Mouse (Mus musculus) spleen, adult 18-20 months (tissue): ENCODE measurements around the gene Hmcn2.
A peak's percentile ranks its signal among the peaks of the same experiment; 100 is the strongest.

Experiments
- DNase-seq, 2 experiments: peaks; one replicate each; pipeline ENCODE4 v3.0.0; 2022; ENCODE audit warnings: mixed read lengths in 2 of 2

Gene Hmcn2

DNA sequence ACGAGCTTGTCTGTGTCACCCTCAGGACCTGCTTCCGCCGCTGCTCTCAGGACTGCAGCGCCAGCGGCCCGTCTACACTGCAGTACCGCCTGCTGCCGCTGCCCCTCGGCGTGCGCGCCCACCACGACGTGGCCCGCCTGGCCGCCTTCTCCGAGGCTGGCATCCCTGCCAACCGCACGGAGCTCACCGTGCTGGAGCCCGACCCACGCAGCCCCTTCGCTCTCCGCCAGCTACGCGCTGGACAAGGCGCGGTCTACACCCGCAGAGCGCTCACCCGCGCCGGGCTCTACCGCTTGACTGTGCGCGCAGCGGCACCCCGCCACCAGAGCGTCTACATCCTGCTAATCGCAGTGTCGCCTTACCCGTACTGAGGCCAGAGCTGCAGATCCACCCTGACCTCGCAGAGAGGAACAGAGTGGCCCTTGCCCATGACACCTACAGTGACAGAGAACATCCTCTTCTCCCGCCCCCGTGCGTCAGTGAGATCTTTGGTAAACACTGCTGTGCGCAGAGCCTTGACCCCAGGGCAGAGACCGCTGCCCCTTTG, 145.9 kb downstream of the Hmcn2 start:
- peak; percentile 35 to 60 for DNase-seq

DNA sequence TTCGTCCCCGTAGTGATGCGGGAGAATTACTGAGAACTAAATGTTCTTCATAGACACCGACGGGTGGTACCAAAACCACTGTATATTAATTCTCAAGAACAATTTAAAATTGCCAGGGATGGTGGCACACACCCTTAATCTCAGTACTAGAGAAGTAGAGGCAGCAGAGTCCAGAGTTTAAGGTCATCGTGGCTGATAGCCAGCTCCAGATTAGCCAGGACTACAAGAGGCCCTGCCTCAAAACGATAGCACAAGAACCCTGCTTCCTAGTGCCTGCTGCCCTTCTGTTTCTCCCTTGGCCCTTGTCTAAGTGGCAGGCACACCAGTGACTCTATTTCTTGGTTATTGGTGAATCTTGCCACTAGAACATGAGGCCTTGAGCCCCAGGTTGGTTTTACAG, 146.7 kb downstream of the Hmcn2 start:
- no peak for DNase-seq

DNA sequence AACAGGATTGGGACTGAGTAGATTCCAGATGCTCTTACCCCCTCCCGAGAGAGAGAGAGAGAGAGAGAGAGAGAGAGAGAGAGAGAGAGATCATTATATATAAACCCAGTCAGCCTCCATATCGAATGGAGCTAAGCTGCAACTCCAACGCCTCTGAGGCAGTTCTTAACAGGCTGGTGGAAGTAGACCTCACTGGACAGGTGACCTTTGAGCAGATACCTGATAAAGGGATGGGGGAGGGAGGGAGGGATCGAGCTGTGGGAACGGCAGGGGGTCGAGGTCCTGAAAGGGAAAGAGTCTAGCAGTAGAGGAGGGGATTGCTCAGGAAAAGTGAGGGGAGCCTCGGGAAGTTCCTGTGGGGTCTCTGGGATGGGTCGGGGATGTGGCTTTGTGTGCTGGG, 147.8 kb downstream of the Hmcn2 start:
- DNase-seq = no peak

DNA sequence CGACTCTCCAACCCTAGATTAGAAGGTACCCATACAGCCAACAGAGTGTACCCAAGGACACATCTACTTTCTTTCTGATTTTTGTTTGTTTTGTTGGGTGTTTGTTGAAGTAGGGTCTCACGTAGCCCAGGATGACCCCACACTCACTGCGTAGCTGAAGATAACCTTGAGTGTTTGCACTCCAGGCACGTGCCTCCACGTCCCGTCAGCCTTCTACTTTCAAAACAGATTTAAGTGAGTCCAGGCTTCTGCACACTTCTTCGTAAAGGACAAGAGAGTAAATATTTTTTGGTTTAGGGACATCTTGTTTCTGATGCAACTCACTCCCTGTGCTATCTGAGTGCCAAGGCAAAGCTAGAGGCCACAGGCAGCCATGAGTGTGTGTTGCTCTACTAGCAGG, 149.0 kb downstream of the Hmcn2 start:
- DNase-seq = no peak

DNA sequence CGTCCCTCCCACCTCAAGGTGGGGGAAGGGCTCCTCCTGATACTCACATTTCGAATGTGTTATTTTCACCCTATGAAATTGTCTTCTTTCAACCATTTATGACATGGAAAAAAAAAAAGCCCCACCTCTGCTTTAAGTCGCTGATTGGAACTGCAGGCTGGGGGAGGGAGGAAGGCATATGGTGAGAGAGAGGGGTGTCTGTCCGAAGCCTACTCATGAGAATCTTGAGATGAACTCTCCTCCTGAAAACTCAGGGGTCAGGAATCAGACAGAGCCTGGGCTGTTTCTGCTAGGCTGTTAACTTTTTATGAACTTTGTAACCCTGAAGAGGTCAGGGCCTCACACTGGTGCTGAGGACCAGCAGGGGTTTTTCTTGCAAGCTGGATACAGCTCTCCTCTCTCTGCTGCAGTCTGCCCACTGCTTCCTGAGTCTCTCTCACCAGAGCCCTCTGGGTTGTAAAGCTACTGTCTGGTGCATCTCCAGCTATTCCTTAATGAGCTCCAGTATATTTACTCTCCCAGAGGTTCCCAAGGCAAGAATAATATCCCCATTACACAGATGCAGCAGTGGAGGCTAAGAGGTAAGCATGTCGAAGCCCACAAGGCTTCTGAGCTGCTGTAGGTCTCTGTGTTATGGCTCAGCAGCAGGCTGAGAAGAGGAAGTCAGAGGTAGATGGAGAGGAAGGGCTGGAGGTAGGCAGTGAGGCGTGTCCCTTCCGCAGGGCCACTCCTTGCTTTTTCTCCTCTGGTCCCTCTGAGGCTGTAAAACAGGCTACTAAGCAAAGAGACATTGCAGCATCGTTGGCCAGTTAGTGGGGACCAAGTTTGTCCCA, 149.7 kb downstream of the Hmcn2 start:
- DNase-seq = no peak

DNA sequence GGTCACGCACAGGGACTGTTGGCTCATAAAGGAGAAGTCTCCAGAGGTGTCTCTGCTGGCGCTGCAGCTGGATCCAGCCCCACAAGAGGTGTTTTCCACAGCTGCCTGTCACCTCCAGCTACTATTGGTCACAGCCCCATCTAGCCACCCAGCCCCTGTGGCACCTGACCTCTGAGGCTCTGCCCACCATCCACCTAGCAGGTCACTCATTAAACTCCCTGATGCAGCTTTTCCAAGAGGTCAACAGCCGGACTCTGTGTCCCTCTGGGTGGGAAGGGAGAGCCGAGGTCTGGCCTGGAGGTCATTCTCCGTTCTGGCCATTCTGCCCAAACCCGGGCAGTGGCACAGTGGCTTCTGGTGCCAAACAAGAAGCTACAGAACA, 150.3 kb downstream of the Hmcn2 start:
- no peak for DNase-seq

DNA sequence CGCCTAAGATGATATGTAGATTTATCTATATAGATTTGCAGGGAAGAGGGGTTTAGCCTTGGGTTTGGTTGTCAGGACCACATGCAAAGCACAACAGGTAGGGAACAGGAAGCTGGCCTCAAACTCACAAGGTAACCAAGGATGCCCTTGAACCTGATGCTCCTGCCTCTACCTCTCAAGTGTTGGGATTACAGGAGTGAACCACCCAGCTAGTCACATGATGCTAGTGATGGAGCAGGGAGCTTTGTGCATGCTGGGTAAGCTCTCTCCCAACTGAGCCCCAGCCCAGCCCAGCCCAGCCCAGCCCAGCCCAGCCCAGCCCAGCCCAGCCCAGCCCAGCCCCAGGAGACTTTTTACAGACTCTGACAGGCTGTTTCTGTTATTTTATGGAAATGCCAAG, 153.2 kb downstream of the Hmcn2 start:
- no peak for DNase-seq

DNA sequence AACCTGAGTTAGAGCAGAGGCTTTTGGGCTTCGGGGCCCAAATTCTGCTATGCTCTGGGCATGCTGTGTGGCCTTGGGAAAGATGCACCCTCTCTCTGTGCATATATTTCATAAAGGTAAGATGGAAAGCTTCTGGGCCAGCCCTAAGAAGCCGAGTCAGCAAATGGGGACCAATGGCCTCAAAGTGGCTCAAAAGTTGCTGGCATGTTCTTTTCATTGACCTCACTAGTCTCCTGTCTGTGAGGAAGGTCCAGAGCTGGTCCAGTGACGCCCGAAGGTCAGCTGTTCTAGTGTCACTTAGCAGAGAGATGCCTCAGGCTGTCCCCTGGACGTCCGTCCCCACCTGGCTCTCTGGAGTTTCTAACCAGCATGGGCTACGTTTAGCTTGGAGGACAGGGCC, 154.6 kb downstream of the Hmcn2 start:
- no peak for DNase-seq

DNA sequence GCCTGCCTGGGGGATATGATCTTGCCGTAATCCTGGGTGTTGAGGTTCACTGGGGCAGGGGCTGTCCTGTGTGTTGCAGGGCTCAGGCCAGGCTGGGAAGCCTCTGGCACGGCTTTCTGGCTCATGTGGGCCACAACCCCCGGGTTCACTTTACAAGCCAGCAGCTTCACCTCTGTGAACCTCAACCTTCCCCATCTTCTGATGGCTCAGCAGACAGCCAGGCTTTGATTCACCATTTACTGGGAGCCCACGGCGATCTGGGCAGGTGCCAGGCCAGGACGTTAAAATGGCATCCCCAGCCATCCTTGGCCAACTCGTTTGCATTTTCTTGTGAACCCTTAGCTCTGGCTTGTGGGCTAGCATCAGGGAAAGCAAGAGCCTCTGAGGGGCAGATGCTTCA, 155.3 kb downstream of the Hmcn2 start:
- DNase-seq = no peak

DNA sequence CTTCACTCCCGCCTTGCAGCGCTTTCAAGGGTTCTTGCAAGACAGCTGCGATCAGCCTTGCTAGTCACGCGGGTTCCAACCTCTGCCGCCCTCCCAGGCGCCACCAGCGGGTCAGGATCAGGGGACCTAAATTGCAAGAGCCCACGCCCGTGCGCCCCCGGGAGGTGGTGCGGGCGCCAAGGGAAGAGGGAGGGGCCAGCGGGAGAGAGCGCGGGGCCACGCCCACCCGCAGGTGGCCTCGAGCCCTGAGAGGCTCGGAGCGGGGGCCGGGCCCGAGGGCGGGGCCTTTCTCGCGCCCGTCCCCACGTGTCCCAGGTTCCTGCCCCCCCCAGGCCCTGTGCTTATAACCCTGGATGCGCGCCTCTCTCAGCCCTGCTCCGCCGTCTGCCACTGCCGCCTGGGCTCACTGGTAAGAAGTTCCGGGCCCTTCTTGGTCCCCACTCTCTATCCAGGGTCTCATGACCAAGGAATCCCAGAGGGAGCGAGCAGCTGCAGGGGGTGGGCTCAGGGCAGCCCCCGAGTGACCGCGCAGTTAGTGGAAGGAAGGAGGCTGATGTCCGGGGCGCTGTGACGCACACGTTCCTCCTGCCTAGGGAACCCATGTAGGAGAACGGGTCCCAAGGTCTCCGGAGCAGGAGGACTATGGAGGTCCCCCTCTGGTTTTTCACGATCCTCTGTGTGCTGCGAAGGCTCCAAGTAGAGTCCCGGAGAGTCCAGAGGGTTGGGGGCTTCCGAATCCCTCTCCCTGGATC, 155.9 kb downstream of the Hmcn2 start, which contains the start of gene Ass1:
Gene Ass1, plus strand, starts transcription at position 277 of the 752 bp plus-strand sequence.
- DNase-seq = peak; percentile 77 to 83

DNA sequence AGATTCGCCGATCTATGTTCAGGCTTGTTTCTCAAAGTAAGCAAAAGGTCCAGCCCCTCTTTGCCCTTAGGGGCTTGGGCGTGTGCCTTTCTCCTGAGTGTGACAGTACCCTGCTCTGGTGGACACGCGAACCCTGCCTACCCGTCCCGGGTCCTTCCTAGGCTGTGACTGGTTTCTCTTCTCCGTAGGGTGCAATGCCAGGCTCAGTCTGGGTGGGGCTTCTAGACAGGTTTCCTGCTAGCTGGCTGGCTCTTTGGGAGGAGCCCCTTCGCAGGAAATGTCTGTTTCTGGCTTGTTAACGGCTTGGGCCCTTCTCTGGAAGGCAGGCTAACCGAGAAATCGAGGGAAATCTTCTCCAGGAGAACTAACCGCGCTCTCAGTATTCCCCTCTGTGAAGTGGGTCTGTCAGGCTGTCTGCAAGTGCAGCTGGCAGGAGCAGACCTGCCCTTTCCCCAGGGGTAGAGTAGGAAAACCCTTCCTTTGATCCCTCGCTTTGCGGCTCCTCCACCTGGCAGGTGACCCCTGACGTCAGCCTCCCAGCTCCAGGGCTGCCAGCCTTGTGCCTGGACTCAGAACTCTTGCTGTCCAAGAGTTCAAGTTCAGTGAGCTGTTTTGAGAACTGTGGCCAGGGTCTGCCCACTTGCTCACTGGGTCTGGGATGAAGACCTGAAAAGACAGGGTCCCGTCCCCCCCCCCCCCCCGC, 156.6 kb downstream of the Hmcn2 start:
- DNase-seq = peak in 1 of 2 experiments; percentile 33

DNA sequence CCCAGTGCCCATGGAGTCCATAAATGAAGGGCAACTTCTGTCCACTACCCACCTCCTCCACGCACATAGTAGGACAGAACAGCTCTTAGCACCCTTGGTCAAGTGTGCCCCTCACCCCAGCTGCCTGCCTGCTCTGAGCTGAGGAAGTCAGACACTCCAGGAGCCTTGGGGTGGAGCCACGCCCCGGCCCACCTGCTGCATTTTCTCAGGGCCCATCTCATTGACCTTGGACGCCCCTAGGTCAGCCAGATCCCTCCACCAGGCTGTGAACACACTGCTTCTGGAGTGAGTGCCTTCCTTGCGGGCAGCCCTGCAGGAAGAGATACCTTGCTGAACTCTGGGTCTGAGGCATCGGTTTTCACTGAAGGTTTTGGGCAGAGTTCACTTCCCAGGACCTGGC, 157.4 kb downstream of the Hmcn2 start:
- no peak for DNase-seq

DNA sequence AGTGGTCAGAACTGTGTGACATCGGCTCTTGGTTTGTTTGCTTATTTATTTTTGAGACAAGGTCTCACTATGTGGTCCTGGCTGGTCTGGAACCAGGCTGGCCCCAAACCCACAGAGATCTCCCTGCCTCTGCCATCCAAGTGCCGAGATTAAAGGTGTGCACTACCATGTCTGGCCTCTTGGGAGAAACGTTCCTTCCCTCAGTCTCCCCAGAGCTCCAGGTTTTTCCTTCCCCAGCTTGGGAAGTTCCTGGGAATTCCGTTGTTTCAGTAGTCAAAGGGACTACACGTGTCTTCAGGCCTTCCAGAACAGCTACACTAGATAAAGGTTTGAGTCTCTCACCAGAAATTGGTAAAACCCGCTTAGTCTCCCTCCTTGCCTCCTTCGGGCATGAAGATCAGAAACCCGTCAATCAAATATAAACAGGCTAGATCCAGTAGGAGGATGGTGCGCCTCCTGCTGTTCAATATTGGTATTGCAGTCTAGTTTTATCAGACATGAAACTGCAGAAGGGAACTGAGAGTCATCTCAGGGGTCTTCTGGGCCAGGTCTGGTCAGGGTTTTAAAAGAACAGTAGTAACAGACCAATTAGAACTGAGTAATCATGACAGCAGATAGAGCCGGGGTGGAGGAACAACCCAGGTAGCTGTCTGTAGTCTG, 158.3 kb downstream of the Hmcn2 start:
- DNase-seq = peak in 1 of 2 experiments; percentile 72

DNA sequence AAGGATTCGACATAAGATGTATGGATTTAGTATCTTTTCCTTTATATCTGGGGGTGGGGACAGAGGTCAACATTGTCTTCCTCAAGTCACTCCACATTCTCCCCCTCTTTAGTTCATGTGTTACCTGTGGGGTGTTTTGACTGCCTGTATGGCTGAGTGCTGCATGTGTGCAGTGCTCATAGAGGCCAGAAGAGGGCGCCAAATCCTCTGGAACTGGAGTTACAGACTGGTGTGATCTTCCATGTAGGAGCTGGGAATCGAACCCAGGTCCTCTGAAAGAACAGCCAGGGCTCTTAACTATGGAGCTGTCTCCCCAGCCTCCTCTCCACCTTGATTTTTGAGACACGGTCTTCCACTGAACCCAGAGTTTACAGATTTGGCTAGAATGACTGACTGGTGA, 159.7 kb downstream of the Hmcn2 start:
- DNase-seq = peak in 1 of 2 experiments; percentile 42

DNA sequence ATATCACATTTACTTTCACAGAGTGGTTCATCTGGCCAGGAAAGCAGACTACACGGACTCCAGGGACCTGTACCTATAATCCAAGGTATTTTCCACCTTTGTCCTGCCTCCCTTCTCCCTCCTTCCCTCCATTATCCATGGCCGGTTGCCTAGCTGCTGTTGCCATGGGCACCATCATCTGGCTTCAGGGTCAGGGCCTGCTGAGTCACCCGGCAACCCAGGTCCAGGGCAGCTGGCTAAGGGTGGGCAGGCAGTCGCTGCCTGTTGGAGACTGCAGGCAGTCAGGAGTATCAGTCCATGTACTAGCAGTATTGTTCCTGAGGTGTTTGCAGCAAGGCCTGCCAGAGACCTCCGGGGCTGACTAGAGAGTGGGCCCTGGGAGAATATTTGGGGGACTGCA, 160.5 kb downstream of the Hmcn2 start:
- DNase-seq = no peak

DNA sequence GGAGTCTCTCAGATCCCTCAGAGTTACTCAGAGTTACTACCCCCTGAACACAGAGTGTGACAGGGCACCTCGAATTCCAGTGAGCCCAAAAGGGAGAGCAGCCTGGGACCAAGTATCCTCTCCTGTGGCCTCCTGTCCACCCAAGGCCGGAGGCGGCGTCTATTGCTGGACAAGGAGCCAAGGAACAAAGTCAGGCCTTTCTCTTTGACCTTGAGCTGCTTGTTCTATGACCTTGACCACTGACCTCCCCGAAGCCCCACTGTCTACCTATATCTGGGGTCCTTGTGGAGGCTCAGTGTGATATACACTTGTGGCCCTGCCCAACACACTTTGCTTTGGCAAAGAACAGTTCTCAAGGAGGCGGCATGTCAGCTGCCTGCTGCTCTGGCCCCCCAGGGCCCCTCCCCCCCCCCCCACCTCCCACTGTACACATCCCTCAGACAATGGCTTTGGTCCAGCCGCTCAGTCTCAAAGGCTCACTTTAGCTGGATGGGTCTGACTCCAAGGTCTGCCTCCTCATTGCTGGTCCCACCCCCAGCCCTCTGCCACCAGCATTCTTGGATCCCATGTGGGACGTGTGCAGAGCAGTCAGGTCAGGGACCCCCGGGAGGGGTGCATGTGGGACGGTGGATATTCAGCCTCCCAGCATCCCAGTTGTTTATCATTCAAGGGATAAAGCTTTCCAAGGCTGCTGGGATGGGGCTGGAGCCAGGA, 162.0 kb downstream of the Hmcn2 start:
- no peak for DNase-seq

DNA sequence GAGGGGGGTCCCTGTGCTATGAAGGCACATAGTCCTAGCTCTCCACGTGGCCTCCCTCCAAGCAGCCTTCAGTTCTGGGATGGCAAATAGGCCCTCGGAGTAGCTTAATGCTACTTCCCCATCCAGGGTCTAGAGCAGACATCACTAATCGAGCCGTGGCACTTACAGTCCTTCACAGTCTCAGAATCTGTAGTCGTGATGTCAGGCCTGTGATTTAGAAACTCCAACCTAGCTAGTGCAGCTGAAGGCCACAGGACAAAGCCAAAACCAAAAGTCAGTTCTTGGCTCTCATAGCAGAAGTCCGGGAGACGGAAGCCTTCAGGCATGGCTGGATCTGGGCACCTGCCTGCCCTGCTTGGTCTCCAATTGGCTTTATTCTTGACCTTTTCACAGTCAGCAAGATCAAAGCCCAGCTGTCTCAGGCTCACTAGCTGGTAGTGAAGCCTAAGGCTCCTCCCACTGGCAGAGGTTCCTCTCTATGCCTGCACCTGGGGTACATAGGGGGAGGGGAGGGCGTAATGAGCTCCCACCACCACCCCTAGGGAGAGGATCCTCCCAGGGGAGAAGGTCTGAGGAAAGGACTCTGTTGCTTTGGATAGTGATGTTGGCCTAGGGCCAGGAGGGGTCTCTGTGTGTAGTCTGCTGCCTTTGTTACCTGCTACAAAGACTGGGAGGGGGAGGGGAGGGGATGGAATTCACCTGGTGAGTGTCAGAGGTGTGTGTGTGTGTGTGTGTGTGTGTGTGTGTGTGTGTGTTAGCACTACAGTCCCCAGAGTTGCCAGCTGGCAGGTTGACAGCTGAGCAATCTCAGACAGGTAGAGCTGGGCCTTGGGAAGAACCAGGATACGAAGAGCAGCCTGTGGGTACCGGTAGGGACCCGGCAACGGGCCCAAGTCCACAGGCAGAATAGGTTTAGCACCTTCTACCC, 163.3 kb downstream of the Hmcn2 start:
- DNase-seq = no peak

DNA sequence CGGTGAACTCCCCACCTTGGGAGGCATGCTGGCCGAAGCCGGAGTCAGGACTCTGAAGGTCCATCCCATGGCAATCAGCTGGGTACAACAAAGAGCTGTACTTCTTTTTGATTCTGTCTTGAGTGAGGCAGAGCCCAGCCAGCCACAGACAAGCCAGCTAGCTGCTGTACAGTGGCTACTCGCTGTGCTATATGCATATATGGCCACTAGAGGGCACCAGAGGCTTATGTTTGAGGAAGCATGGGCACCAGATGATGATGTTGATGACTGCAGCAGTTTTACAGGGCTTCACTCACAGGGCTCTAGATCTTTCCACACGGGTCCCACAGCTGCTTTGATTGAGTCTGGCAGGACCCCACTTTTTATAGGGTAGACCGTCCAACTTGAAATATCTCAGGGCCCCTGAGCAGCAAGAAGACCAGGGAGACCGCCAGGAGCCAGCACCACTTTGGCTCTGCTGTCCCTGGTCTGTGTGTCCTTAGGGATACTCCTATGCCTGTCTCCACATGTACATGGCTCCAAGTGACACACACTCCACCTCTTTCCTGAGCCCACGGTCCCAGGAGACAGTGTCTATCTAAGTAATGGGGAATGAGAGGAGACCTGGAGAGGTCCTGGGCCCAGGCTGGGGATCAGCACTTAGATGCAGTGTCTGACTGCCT, 168.8 kb downstream of the Hmcn2 start:
- peak; percentile 48 to 77 for DNase-seq

DNA sequence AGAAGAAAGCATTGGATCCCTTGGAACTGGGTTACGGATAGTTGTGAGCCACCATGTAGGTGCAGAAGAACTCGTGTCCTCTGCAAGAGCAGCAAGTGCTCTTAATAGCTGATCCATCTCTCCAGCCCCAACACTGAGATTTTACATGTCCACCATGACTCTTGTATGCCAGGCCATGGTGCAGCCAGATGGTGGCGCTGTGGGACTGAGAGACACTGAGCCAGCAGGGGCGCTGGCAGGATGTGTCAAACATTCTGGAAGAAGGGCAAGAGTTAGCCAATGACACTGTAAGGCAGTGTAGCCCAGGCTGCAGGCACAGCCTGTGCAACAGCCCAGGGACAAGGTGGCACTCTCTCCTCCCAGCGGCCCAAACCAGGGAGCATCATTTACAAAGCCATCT, 170.0 kb downstream of the Hmcn2 start:
- peak in 1 of 2 experiments; percentile 37 for DNase-seq

DNA sequence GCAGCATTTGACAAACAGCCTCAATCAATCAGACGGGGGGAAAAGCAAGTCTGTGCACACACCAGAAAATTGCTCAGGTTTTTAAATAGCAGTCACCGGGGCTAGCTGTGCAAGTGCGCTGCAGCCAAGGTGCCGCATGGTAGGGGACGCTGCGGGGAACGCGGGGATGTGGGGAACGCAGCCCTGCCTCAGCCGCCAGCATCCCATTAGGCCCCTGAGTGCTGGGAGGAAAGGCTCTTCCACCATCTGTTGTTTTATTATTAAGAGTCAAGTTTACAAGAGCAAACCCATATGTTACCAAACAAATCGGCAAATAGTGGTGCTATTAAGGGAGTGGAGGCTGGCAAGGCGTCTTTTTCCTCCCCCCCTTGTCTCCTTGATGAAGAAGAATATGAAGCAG, 175.0 kb downstream of the Hmcn2 start:
- DNase-seq = no peak
